Mouse (Mus musculus): Measurements from ENCODE around the gene Arsk. TPM values are rescaled to one million over a fixed set of nuclear protein-coding genes. Genes with fewer than 3 reads are reported as not detected.

Arsk gene
- 9.3 and 10.4 TPM in 2 replicates for polyA plus RNA-seq (2015; fragmentation: Nextera tagmentation; extraction: Ambion mirVana)

DNA sequence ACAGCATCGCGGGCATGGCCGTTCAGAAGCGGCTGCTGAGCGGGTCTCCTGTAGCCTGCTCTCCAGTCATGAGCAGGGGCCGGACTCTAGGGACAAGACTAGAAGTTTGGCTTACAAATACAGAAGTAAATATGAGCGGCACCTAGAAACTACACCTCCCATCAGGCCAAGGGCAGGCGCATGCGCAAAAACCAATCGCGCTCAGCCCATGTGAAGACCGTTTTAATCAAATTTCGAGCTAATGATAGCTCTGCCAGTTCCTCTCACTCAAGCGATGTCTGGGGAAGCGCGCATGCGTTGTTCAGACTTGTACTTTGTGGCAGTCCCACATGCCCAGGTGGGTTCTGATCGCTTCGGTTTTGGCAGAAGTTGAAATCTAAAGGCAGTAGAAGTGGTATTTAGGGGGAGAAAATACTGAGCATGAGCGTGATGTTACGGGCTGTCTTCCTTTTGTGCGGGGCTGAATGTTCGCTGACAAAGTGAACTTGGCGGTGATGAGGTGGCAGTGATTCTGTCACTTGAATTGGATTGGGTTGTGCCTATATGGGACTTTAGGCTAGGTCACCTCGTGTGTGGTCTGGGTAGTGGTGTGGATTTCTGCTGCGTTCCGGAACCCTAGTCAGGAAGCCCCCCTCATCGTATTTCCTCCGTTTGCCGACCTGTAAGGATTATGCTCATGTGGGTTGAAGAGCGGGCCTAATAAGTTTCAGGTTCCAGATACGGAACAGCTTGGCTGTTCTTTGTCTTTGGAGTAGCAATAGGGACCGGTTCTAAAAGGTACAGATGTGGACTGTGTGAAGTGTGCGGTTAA, at the start of gene Arsk, which contains the start of gene Ttc37:
Gene Arsk (minus strand): TSS at position 168 of the 811 bp plus-strand sequence.
Gene Ttc37 (plus strand): TSS at position 242 of the 811 bp plus-strand sequence.
- ATAC-seq (ENCODE audit: insufficient number of reproducible peaks, low FRiP score, low TSS enrichment, low read depth), result peak; percentile 93
- Histone ChIP-seq H3K27ac (peak within 1 kb of the TSS; percentile 86), H3K27me3 (no peaks in the 10 kb centered on the region), H3K4me2 (peak within 1 kb of the TSS; percentile 54), H3K4me1 (no peaks in the 10 kb centered on the region), H3K4me3 (peak within 1 kb of the TSS; percentile 66), H3K36me3 (peaks cover 16% of the 10 kb centered on the region), H3K9ac (peak within 1 kb of the TSS; percentile 58), H3K9me3 (no peaks in the 10 kb centered on the region)
- under 1% methylated on average over 34 of the region's 34 CpGs for WGBS

DNA sequence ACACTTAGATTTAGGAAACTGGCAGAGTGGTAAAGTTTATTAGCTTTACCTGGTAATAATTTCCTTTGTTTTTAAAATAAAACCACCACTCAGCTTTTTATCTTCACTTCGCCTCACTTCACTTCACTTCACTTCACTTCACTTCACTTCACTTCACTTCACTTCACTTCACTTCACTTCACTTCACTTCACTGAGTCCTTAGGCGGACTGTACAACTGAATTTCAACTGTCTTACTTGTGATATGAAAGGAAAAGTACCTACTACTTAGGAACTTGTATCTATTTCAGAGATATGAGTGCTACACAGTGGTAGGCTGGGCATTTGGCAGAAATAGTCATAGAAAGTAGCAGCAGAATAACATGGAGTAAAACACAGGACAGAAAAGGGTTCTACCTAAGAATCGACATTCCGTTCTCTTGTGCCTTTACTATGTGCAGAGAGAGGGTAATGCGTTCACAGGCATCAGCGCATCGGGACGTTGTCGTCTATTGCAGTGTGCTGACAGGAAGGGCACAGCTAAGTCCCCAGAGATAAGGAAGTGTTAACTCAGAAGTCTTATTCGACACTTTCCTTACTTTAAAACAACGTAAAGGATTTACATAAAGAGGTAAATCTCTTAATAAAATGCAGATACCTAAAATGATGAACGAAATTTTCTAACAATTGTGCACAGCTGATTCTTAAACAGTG, 42.8 kb upstream of the Arsk start:
- 90% methylated on average over 12 of the region's 12 CpGs for WGBS
- ATAC-seq (ENCODE audit: insufficient number of reproducible peaks, low FRiP score, low TSS enrichment, low read depth), result no peak
- Histone ChIP-seq H3K4me1 (no peaks in the 10 kb centered on the region), H3K9ac (no peak overlapping the region), H3K4me3 (no peak overlapping the region), H3K27ac (no peak overlapping the region), H3K9me3 (no peaks in the 10 kb centered on the region), H3K4me2 (no peak overlapping the region), H3K27me3 (no peaks in the 10 kb centered on the region), H3K36me3 (peaks cover 44% of the 10 kb centered on the region)

DNA sequence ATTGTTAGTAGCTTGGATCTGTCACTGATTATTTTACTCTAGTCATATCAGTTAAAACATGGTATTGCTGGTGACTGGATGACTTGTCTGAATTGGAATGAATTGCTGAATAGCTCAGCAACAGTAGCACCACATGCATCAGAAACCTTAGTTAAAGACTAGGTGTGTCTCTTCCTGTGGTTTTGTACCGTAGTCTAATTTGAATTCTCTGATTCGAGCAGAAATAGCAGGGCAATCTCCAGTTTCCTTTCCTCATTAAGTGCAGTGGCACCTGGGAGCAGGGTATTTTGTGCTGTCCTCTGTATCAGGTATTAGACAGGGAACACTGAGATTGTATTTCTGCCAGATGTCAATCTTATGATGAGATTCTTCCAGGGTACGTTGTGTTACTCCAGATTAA, 40.4 kb upstream of the Arsk start:
- H3K4me1 ChIP-seq, result no peaks in the 10 kb centered on the region
- no peak overlapping the region for H3K9ac ChIP-seq
- H3K27ac ChIP-seq, result no peak overlapping the region
- H3K4me3 ChIP-seq, result no peak overlapping the region
- ATAC-seq (ENCODE audit: insufficient number of reproducible peaks, low FRiP score, low TSS enrichment, low read depth), result no peak
- H3K9me3 ChIP-seq, result no peaks in the 10 kb centered on the region
- no peaks in the 10 kb centered on the region for H3K27me3 ChIP-seq
- no peak overlapping the region for H3K4me2 ChIP-seq
- WGBS, result 79% methylated on average over 3 of the region's 3 CpGs
- peaks cover 56% of the 10 kb centered on the region for H3K36me3 ChIP-seq

DNA sequence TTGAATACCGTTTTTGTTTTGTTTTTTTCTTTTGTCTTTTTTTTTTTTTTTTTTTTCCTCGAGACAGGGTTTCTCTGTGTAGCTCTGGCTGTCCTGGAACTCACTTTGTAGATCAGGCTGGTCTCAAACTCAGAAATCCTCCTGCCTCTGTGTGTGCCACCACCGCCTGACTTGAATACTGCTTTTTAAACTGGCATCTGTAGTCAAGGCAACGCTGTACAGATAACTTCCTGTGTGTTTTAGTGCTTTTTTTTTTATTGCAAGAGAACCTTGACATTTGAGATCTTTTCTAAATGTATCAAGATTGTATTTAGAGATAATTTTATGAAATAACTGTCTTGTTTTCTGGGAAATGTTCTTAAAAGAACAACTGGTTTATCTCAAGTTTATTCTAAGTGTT, 34.0 kb upstream of the Arsk start:
- H3K9ac ChIP-seq, result no peak overlapping the region
- ATAC-seq (ENCODE audit: insufficient number of reproducible peaks, low FRiP score, low TSS enrichment, low read depth), result no peak
- no peak overlapping the region for H3K4me3 ChIP-seq
- H3K4me2 ChIP-seq, result no peak overlapping the region
- H3K27me3 ChIP-seq, result no peaks in the 10 kb centered on the region
- no peaks in the 10 kb centered on the region for H3K4me1 ChIP-seq
- peaks cover 68% of the 10 kb centered on the region for H3K36me3 ChIP-seq
- H3K27ac ChIP-seq, result no peak overlapping the region
- no peaks in the 10 kb centered on the region for H3K9me3 ChIP-seq
- 84% methylated on average over 4 of the region's 4 CpGs for WGBS

DNA sequence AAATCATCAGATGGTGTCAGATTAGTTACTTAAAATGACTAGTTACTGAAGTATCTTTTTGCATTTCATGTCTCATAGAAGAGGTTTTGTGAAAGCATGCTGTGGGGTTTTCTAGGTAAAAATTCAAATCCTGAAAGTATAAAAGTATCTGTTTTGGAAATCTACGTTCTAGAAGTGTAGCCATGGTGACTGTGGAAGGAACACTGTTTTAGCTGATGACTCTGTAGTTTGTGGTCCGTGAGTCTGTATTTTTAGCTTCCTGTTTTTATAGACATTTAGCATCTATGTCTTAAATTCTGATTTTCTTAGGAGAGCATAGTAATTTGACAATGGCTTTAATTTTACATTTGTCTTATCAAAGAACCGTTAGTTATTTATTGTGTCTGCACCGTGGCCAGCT, 30.3 kb upstream of the Arsk start:
- WGBS, result 84% methylated on average over 4 of the region's 4 CpGs
- no peak for ATAC-seq (ENCODE audit: insufficient number of reproducible peaks, low FRiP score, low TSS enrichment, low read depth)

DNA sequence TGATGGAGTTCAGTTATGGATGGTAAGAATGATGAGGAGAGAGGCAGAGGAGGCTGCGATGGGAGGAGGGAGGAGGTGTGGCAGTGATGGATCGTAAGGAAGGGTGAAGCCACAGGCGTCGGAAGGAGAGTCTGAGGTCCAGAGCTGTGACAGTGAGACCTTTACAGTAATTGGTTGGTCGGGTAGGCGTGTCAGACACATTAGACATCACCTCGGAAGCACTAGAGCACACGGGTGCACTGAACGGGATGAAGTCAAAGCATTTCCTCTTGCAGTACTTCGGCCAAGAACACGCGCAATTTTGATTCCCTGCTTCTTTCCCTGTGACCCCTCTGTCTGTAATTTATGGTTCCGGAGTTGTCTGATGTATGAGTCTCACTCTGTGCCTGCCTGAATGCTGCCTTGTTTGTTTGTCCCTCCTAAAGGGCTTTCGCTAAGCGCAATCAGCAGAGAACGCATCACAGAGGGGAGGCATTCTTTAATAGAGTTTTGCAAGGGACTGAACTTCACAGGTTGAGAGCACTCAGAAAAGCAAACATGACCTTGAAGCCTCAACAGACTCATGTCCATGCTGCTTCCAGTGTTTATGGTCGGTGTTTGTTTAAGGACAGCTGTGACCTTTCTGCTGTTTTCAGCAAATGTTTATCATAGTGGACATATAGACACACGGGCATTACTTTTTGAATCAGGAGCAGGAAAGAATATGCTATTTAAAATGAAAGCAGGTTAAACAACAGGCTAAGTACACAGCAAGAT, 10.8 kb upstream of the Arsk start:
- 88% methylated on average over 18 of the region's 18 CpGs for WGBS
- Histone ChIP-seq H3K27ac (no peak overlapping the region), H3K4me1 (no peaks in the 10 kb centered on the region), H3K4me3 (no peak overlapping the region), H3K9ac (no peak overlapping the region), H3K36me3 (peaks cover 33% of the 10 kb centered on the region), H3K27me3 (no peaks in the 10 kb centered on the region), H3K4me2 (no peak overlapping the region), H3K9me3 (no peaks in the 10 kb centered on the region)
- ATAC-seq (ENCODE audit: insufficient number of reproducible peaks, low FRiP score, low TSS enrichment, low read depth), result no peak

More for the DNA sequence above, 30.3 kb upstream of the Arsk start:
- Histone ChIP-seq H3K4me1 (no peaks in the 10 kb centered on the region), H3K27ac (no peak overlapping the region), H3K9me3 (no peaks in the 10 kb centered on the region), H3K36me3 (peaks cover 73% of the 10 kb centered on the region), H3K4me2 (no peak overlapping the region), H3K9ac (no peak overlapping the region), H3K4me3 (no peak overlapping the region), H3K27me3 (no peaks in the 10 kb centered on the region)

DNA sequence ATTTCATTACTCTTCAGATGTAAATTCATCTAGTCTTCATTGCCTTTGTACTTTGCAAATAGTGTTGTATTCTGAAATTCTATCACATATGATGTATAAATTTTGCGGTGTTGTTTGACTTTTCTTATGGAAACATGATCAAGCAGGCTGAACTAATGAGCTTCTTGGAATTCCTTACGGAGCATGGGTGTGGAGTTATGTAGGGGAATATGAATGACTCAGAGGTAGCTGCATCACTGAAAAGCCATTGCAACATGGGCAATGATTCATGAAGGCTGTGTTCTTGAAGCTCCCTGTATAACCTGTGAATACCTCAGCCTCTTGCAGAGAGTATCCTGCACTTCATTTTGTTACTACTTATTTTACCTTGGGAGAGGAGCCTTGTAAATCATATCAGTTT, 3.5 kb upstream of the Arsk start:
- Histone ChIP-seq H3K4me2 (no peak overlapping the region), H3K9ac (no peak overlapping the region), H3K27me3 (no peaks in the 10 kb centered on the region), H3K9me3 (no peaks in the 10 kb centered on the region), H3K27ac (no peak overlapping the region), H3K4me1 (no peaks in the 10 kb centered on the region), H3K4me3 (no peak overlapping the region), H3K36me3 (peaks cover 14% of the 10 kb centered on the region)
- WGBS, result 88% methylated on average over 2 of the region's 2 CpGs
- ATAC-seq (ENCODE audit: insufficient number of reproducible peaks, low FRiP score, low TSS enrichment, low read depth), result no peak

DNA sequence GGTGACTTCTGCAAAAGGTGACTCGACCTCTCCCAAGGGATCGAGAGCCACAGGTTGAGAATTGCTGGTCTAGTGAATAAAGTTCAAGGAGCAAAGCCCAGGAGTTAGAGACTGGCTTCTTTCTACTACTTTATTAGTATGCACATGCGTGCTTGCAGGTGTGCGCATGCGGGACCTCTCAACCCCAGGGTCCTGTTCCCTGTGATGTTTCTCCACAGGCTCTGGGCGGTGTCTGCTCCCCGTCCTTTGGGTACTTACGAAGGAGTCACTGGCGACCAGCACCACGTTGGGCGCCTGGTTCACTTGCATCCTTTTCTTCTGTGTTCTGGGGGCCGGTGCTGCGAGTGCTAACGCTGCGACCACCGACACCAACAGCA, 356 bp downstream of the Arsk start:
- ATAC-seq (ENCODE audit: insufficient number of reproducible peaks, low FRiP score, low TSS enrichment, low read depth), result peak; percentile 76
- no peaks in the 10 kb centered on the region for H3K9me3 ChIP-seq
- 5% methylated on average over 16 of the region's 16 CpGs for WGBS
- H3K4me3 ChIP-seq, result peak overlapping the region; percentile 66
- H3K36me3 ChIP-seq, result peaks cover 12% of the 10 kb centered on the region
- H3K27me3 ChIP-seq, result no peaks in the 10 kb centered on the region
- H3K4me2 ChIP-seq, result peak overlapping the region; percentile 49
- no peaks in the 10 kb centered on the region for H3K4me1 ChIP-seq
- peak overlapping the region; percentile 58 for H3K9ac ChIP-seq
- peak overlapping the region; percentile 86 for H3K27ac ChIP-seq

DNA sequence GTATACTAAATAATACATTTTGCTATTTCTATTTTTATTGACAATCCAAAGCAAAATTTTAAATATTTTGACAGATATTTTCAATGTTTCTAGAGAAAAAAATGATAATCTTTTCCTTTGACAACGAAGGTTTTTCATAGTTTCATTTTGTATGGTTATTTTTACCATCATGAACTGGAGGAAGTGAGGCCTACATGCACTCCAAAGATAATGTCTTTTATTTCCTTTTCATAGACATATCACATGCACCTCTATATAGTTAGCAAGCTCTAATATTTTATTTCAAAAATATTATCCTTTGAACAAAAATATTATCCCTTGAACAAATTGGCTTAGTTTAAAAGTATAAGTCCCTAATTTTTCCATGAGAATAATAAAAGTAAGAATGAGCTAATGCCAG, 24.1 kb downstream of the Arsk start:
- Histone ChIP-seq H3K4me2 (no peak overlapping the region), H3K27me3 (no peaks in the 10 kb centered on the region), H3K9ac (no peak overlapping the region), H3K9me3 (no peaks in the 10 kb centered on the region), H3K4me3 (no peak overlapping the region), H3K27ac (no peak overlapping the region), H3K4me1 (no peaks in the 10 kb centered on the region), H3K36me3 (no peaks in the 10 kb centered on the region)
- 80% methylated on average over 1 of the region's 1 CpGs for WGBS
- no peak for ATAC-seq (ENCODE audit: insufficient number of reproducible peaks, low FRiP score, low TSS enrichment, low read depth)

DNA sequence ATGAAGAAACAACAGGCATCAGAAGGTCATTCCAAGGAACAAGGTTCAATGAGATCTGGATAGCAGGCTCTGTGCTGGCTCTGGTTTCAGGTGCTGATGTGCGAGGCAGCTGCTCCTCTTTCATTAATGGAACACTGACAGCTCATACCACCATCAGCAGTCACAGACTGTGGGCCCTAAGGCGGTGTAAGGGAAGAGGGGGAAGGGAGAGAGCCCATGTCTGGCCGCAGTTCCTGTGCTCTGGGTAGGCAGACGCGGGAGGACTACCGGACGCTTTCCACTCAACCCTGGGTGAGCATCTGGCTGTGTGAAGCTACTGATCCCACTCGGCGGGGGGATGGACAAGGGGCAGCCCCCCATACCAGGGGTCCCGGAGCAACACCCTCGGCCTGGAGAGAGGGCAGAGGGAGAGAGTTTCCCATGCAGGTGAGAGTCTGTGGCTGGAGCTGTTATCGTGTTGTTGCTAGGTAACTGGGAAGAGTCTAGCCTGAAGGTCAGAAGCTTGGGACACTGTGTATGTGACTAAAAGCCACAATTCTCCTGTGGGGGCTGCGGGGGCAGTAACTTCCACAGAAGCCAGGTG, 34.0 kb downstream of the Arsk start:
- no peak overlapping the region for H3K9ac ChIP-seq
- H3K4me3 ChIP-seq, result no peak overlapping the region
- no peaks in the 10 kb centered on the region for H3K4me1 ChIP-seq
- peak; percentile 35; the same call in 1 of the 2 replicates for ATAC-seq (ENCODE audit: insufficient number of reproducible peaks, low FRiP score, low TSS enrichment, low read depth)
- H3K36me3 ChIP-seq, result peaks cover 12% of the 10 kb centered on the region; the same call in 1 of the 2 replicates
- H3K4me2 ChIP-seq, result no peak overlapping the region
- WGBS, result 60% methylated on average over 13 of the region's 13 CpGs
- no peak overlapping the region for H3K27ac ChIP-seq
- no peaks in the 10 kb centered on the region for H3K9me3 ChIP-seq
- H3K27me3 ChIP-seq, result no peaks in the 10 kb centered on the region

DNA sequence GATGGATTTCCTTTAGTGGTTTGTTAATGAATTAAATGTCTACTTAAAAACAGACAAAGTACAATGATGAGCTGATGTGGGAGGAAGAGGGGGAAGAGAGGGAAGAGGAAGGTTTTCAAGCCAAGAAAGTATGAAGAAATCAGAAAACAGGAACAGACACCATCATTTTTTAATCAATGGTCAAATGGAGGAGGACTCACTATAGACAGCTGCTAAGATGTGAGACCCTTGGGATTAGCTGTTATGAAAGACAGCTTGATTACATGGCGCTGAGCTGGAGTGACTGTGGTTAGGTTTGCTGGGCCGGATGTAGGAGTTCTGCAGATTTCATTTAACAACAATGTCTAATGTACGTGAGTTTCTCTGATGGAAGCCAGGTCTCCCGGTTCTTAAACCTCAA, 34.9 kb downstream of the Arsk start:
- no peak overlapping the region for H3K27ac ChIP-seq
- H3K4me2 ChIP-seq, result no peak overlapping the region
- no peaks in the 10 kb centered on the region for H3K4me1 ChIP-seq
- no peaks in the 10 kb centered on the region for H3K9me3 ChIP-seq
- WGBS, result 64% methylated on average over 4 of the region's 4 CpGs
- no peak overlapping the region for H3K9ac ChIP-seq
- H3K36me3 ChIP-seq, result peaks cover 12% of the 10 kb centered on the region; the same call in 1 of the 2 replicates
- H3K4me3 ChIP-seq, result no peak overlapping the region
- H3K27me3 ChIP-seq, result no peaks in the 10 kb centered on the region
- ATAC-seq (ENCODE audit: insufficient number of reproducible peaks, low FRiP score, low TSS enrichment, low read depth), result no peak

Measured in limb, embryonic 15.5 days (tissue).